Mouse (Mus musculus) MEL (cell line): Measurements from ENCODE around the gene Erh. TPM values are rescaled to one million over a fixed set of nuclear protein-coding genes. Genes with fewer than 3 reads are reported as not detected.

Source experiments
- DNase-seq: peaks from one replicate; pipeline ENCODE4 v3.0.0; 2011; ENCODE audit warnings: low read depth, low spot score
- H3K27ac ChIP-seq: 2 replicates; pipeline ENCODE4 v1.5.1; 2012; ENCODE audit warnings: low read depth, mild to moderate bottlenecking, control low read depth, low read length, moderate library complexity; ENCODE audit not compliant: control insufficient read depth
- H3K27me3 ChIP-seq, 2 experiments: fragments of 150-350 bp in 1 of 2; sonication (generic) in 1 of 2; 2 replicates each; pipeline ENCODE4 v1.6.1; 2012; ENCODE audit warnings: low read length in 2 of 2, mild to moderate bottlenecking in 2 of 2, improper control_type of control experiment in 1 of 2, moderate library complexity in 1 of 2; ENCODE audit not compliant: insufficient read depth in 2 of 2, control insufficient read depth in 1 of 2
- H3K36me3 ChIP-seq, 2 experiments: 2 replicates each; pipeline ENCODE4 v1.6.1; 2012 to 2014; ENCODE audit warnings: low read length in 2 of 2, improper control_type of control experiment in 1 of 2, inconsistent platforms in 1 of 2, mild to moderate bottlenecking in 1 of 2; ENCODE audit not compliant: insufficient read depth in 2 of 2, control insufficient read depth in 1 of 2
- H3K4me1 ChIP-seq, 2 experiments: fragments of 150-350 bp in 1 of 2; sonication (generic) in 1 of 2; 2 replicates each; pipeline ENCODE4 v1.6.1; 2012; ENCODE audit warnings: low read length in 2 of 2, improper control_type of control experiment in 1 of 2, mild to moderate bottlenecking in 1 of 2; ENCODE audit not compliant: insufficient read depth in 2 of 2, control insufficient read depth in 1 of 2
- H3K4me3 ChIP-seq, 2 experiments: fragments of 150-350 bp in 1 of 2; sonication (generic) in 1 of 2; 2 replicates each; pipeline ENCODE4 v1.5.1; 2012; ENCODE audit warnings: low read depth in 2 of 2, low read length in 2 of 2, mild to moderate bottlenecking in 2 of 2, moderate library complexity in 2 of 2, control low read depth in 1 of 2, improper control_type of control experiment in 1 of 2; ENCODE audit not compliant: control insufficient read depth in 1 of 2, insufficient read depth in 1 of 2
- H3K79me2 ChIP-seq: 2 replicates; pipeline ENCODE4 v1.6.1; 2012; ENCODE audit warnings: mild to moderate bottlenecking, low read length, moderate library complexity; ENCODE audit not compliant: control insufficient read depth, poor library complexity, insufficient read depth
- H3K9ac ChIP-seq: 2 replicates; pipeline ENCODE4 v1.6.1; 2012; ENCODE audit warnings: low read depth, mild to moderate bottlenecking, control low read depth, low read length, moderate library complexity; ENCODE audit not compliant: control insufficient read depth, poor library complexity, severe bottlenecking
- H3K9me3 ChIP-seq: fragments of 150-350 bp; sonication (generic); replicated peaks from 2 replicates; pipeline ENCODE4 v1.6.1; 2012; ENCODE audit warnings: mild to moderate bottlenecking, low read length, improper control_type of control experiment, moderate library complexity; ENCODE audit not compliant: insufficient read depth
- BHLHE40 ChIP-seq: IDR thresholded peaks from 2 replicates; pipeline ENCODE4 v1.6.1; 2012; ENCODE audit warnings: low read depth, mild to moderate bottlenecking, inconsistent platforms, low read length, improper control_type of control experiment, borderline replicate concordance
- CHD1 ChIP-seq: IDR thresholded peaks from 2 replicates; pipeline ENCODE4 v1.6.1; 2012; ENCODE audit warnings: low read depth, mild to moderate bottlenecking, inconsistent platforms, low read length, improper control_type of control experiment
- CTCF ChIP-seq, 3 experiments: IDR thresholded peaks in 2 of 3; conservative IDR thresholded peaks in 1 of 3; 2 replicates each; pipeline ENCODE4 v1.5.1; 2011 to 2012; ENCODE audit warnings: low read length in 3 of 3, low read depth in 2 of 3, mild to moderate bottlenecking in 2 of 3, improper control_type of control experiment in 1 of 3, inconsistent platforms in 1 of 3, mixed read lengths in 1 of 3, moderate library complexity in 1 of 3; ENCODE audit not compliant: control insufficient read depth in 1 of 3, insufficient read depth in 1 of 3, poor library complexity in 1 of 3, severe bottlenecking in 1 of 3
- E2F4 ChIP-seq: IDR thresholded peaks from 2 replicates; pipeline ENCODE4 v1.6.1; 2011; ENCODE audit warnings: low read depth, low read length, improper control_type of control experiment, borderline replicate concordance
- ELF1 ChIP-seq: IDR thresholded peaks from 2 replicates; pipeline ENCODE4 v1.6.1; 2014; ENCODE audit warnings: low read depth, mild to moderate bottlenecking, inconsistent platforms, low read length, improper control_type of control experiment, moderate library complexity
- EP300 ChIP-seq, 2 experiments: IDR thresholded peaks; 2 replicates each; pipeline ENCODE4 v1.6.1; 2011; ENCODE audit warnings: improper control_type of control experiment in 2 of 2, low read length in 2 of 2, low read depth in 1 of 2, mild to moderate bottlenecking in 1 of 2
- ETS1 ChIP-seq: IDR thresholded peaks from 2 replicates; pipeline ENCODE4 v1.6.1; 2012; ENCODE audit warnings: low read depth, mild to moderate bottlenecking, inconsistent platforms, low read length, improper control_type of control experiment, moderate library complexity
- GABPA ChIP-seq: IDR thresholded peaks from 2 replicates; pipeline ENCODE4 v1.6.1; 2012; ENCODE audit warnings: low read depth, mild to moderate bottlenecking, inconsistent platforms, low read length, improper control_type of control experiment, moderate library complexity
- GATA1 ChIP-seq: IDR thresholded peaks from 2 replicates; pipeline ENCODE4 v1.6.1; 2011; ENCODE audit warnings: low read depth, low read length, improper control_type of control experiment
- HCFC1 ChIP-seq: IDR thresholded peaks from 2 replicates; pipeline ENCODE4 v1.6.1; 2012; ENCODE audit warnings: low read depth, mild to moderate bottlenecking, inconsistent platforms, low read length, improper control_type of control experiment, moderate library complexity
- JUND ChIP-seq: IDR thresholded peaks from 2 replicates; pipeline ENCODE4 v1.6.1; 2011; ENCODE audit warnings: low read depth, mild to moderate bottlenecking, improper control_type of control experiment, low read length
- MAX ChIP-seq: IDR thresholded peaks from 2 replicates; pipeline ENCODE4 v1.6.1; 2011; ENCODE audit warnings: low read length, improper control_type of control experiment
- MAZ ChIP-seq: IDR thresholded peaks from 2 replicates; pipeline ENCODE4 v1.6.1; 2012; ENCODE audit warnings: low read depth, mild to moderate bottlenecking, inconsistent platforms, low read length, improper control_type of control experiment
- MXI1 ChIP-seq: IDR thresholded peaks from 2 replicates; pipeline ENCODE4 v1.6.1; 2011; ENCODE audit warnings: mild to moderate bottlenecking, low read depth, low read length, improper control_type of control experiment
- POLR2AphosphoS2 ChIP-seq: IDR thresholded peaks from 2 replicates; pipeline ENCODE4 v1.6.1; 2011; ENCODE audit warnings: low read length, improper control_type of control experiment
- RAD21 ChIP-seq: IDR thresholded peaks from 2 replicates; pipeline ENCODE4 v1.6.1; 2011; ENCODE audit warnings: mild to moderate bottlenecking, low read depth, low read length, improper control_type of control experiment
- RCOR1 ChIP-seq: IDR thresholded peaks from 2 replicates; pipeline ENCODE4 v1.6.1; 2012; ENCODE audit warnings: low read depth, mild to moderate bottlenecking, inconsistent platforms, low read length, improper control_type of control experiment
- SIN3A ChIP-seq: IDR thresholded peaks from 2 replicates; pipeline ENCODE4 v1.6.1; 2012; ENCODE audit warnings: low read length, improper control_type of control experiment, inconsistent platforms
- TBP ChIP-seq: IDR thresholded peaks from 2 replicates; pipeline ENCODE4 v1.8.0; 2011; ENCODE audit warnings: low read depth, low read length, improper control_type of control experiment
- TCF12 ChIP-seq: IDR thresholded peaks from 2 replicates; pipeline ENCODE4 v1.6.1; 2014; ENCODE audit warnings: low read depth, mild to moderate bottlenecking, inconsistent platforms, low read length, improper control_type of control experiment, moderate library complexity
- UBTF ChIP-seq: IDR thresholded peaks from 2 replicates; pipeline ENCODE4 v1.6.1; 2012; ENCODE audit warnings: low read depth, mild to moderate bottlenecking, inconsistent platforms, low read length, improper control_type of control experiment, moderate library complexity, borderline replicate concordance; ENCODE audit not compliant: insufficient read depth
- USF1 ChIP-seq: IDR thresholded peaks from 2 replicates; pipeline ENCODE4 v1.6.1; 2014; ENCODE audit warnings: low read depth, mild to moderate bottlenecking, inconsistent platforms, low read length, improper control_type of control experiment, moderate library complexity
- USF2 ChIP-seq, 2 experiments: IDR thresholded peaks; 2 replicates each; pipeline ENCODE4 v1.6.1; 2011 to 2012; ENCODE audit warnings: improper control_type of control experiment in 2 of 2, low read length in 2 of 2, borderline replicate concordance in 1 of 2, inconsistent platforms in 1 of 2, low read depth in 1 of 2, mild to moderate bottlenecking in 1 of 2; ENCODE audit not compliant: insufficient read depth in 1 of 2
- ZKSCAN1 ChIP-seq: IDR thresholded peaks from 2 replicates; pipeline ENCODE4 v1.6.1; 2012; ENCODE audit warnings: low read depth, mild to moderate bottlenecking, inconsistent platforms, low read length, improper control_type of control experiment, moderate library complexity
- ZNF384 ChIP-seq: IDR thresholded peaks from 2 replicates; pipeline ENCODE4 v1.6.1; 2012; ENCODE audit warnings: low read depth, mild to moderate bottlenecking, inconsistent platforms, low read length, improper control_type of control experiment
- polyA plus RNA-seq, 2 experiments: library from polyadenylated mRNA; stranded (reverse) in 1 of 2; unstranded in 1 of 2; fragments of >175 nt in 1 of 2; fragments of >200 nt in 1 of 2; gene quantifications; 2 replicates each; pipeline versions ENCODE4 v1.2.1 to v1.2.4; 2012; ENCODE audit warnings: low replicate concordance in 2 of 2, low read depth in 1 of 2; ENCODE audit not compliant: insufficient read length in 2 of 2, insufficient read depth in 1 of 2, missing spikeins in 1 of 2
- total RNA-seq: library from RNA; depleted of rRNA; stranded (reverse); fragments of 300-350 nt; gene quantifications from 2 replicates; pipeline ENCODE4 v1.2.3, GENCODE M21; 2012

Erh gene
- total and polyA plus RNA-seq, 3 experiments = 299 to 343 TPM; not detected in 1

DNA sequence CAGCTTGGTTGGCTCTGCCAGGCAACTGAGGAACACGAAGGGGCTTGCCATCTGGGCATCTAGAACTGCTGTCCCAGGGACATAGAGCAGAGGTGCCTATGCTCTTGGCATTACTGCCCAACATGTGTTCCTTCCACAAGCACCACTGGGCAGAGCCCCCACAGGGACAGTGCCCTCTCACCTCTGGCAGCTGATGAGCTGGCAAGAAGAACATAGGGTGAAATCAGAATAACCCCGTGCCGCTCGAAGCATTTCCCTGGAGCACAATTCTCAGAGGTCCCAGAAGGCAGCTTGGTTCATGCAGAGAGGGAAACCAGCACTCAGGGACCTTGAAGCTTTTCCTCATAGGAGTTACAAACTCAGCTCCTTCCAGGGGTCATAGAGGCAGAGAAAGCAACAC, 49.4 kb downstream of the Erh start:
- Histone ChIP-seq H3K79me2 (no peaks in the 10 kb centered on the region), H3K4me3 (no peak overlapping the region), H3K27me3 (no peaks in the 10 kb centered on the region), H3K27ac (peak overlapping the region; percentile 10), H3K9ac (no peak overlapping the region), H3K4me1 (peaks cover 19 to 36% of the 10 kb centered on the region in 2 experiments), H3K9me3 (no peaks in the 10 kb centered on the region), H3K36me3 (peaks cover 0 to 34% of the 10 kb centered on the region in 2 experiments; a peak in 2 of 4 replicates)
- no peak for DNase-seq
- no peak for TF ChIP-seq TBP
- TF ChIP-seq RAD21 = no peak
- TF ChIP-seq POLR2AphosphoS2 = no peak
- TF ChIP-seq BHLHE40 = no peak
- no peak for TF ChIP-seq E2F4
- TF ChIP-seq CTCF (IDR thresholded peaks at IDR 0.05 in 2 of 3, conservative IDR thresholded peaks at IDR 0.05 in 1 of 3; ENCODE audit: control insufficient read depth in 1 of 3, insufficient read depth in 1 of 3, low read depth in 2 of 3, low read length in 3 of 3, poor library complexity in 1 of 3, severe bottlenecking in 1 of 3) = no peak
- TF ChIP-seq GABPA = no peak
- no peak for TF ChIP-seq ZKSCAN1
- no peak for TF ChIP-seq ZNF384
- TF ChIP-seq SIN3A = no peak

GRCm38 (mm10) chr12:80594141-80594540, 50.0 kb downstream of the Erh start:
- Histone ChIP-seq H3K9me3 (no peaks in the 10 kb centered on the region), H3K27ac (peak overlapping the region; percentile 35), H3K9ac (peak overlapping the region; percentile 2; the same call in 1 of the 2 replicates), H3K36me3 (peaks cover 0 to 34% of the 10 kb centered on the region in 2 experiments; a peak in 2 of 4 replicates), H3K4me1 (peaks cover 19 to 35% of the 10 kb centered on the region in 2 experiments), H3K27me3 (no peaks in the 10 kb centered on the region), H3K79me2 (no peaks in the 10 kb centered on the region), H3K4me3 (no peak overlapping the region; a peak in 1 of 4 replicates)
- no peak for TF ChIP-seq UBTF
- peak; percentile 76; the same call in 1 of the 2 replicates for TF ChIP-seq ELF1
- peak; percentile 48; the same call in 1 of the 2 replicates for TF ChIP-seq ETS1
- peak; percentile 59 for TF ChIP-seq MXI1
- TF ChIP-seq TBP = peak; percentile 11; the same call in 1 of the 2 replicates
- no peak for TF ChIP-seq JUND
- peak; percentile 55; the same call in 1 of the 2 replicates for TF ChIP-seq SIN3A
- TF ChIP-seq HCFC1 = no peak
- TF ChIP-seq USF2 (IDR thresholded peaks at IDR 0.05; ENCODE audit: borderline replicate concordance in 1 of 2, insufficient read depth in 1 of 2, low read depth in 1 of 2, low read length in 2 of 2) = peak in 1 of 2 experiments; percentile 52; a peak in 1 of 4 replicates
- peak; percentile 91 for TF ChIP-seq USF1
- TF ChIP-seq RCOR1 = peak; percentile 21; the same call in 1 of the 2 replicates
- TF ChIP-seq POLR2AphosphoS2 = no peak
- peak; percentile 84; the same call in 1 of the 2 replicates for TF ChIP-seq MAZ
- TF ChIP-seq EP300 (IDR thresholded peaks at IDR 0.05; ENCODE audit: low read depth in 1 of 2, low read length in 2 of 2) = peak; percentile 36 to 44; a peak in 2 of 4 replicates
- TF ChIP-seq RAD21 = no peak
- no peak for TF ChIP-seq CHD1
- TF ChIP-seq GATA1 = peak; percentile 41; the same call in 1 of the 2 replicates
- 0 out of 2 replicates have a peak, but pooled peaks have one; percentile 28 for TF ChIP-seq MAX
- no peak for TF ChIP-seq ZKSCAN1
- TF ChIP-seq TCF12 = peak; percentile 47; the same call in 1 of the 2 replicates
- DNase-seq = peak; percentile 87
